Mouse (Mus musculus) stomach, postnatal 0 days (tissue): ENCODE data around the gene Syt10. TPM values are rescaled to one million over a fixed set of nuclear protein-coding genes. Genes with fewer than 3 reads are reported as not detected.

ENCODE experiments used
- ATAC-seq: fragments of 200-750 bp; cut with Nextera tagmentation; 2 replicates; pipeline ENCODE4 v1.8.0; 2017; ENCODE audit not compliant: low FRiP score, low TSS enrichment
- DNase-seq: peaks from one replicate; pipeline ENCODE4 v3.0.0-alpha.2; 2016; ENCODE audit warnings: low spot score
- H3K27ac ChIP-seq: fragments of 300-500 bp; sonication (generic); replicated peaks from 2 replicates; pipeline ENCODE4 v1.5.1; 2014; ENCODE audit warnings: mild to moderate bottlenecking, control low read depth
- H3K27me3 ChIP-seq: fragments of 300-500 bp; sonication (generic); 2 replicates; pipeline ENCODE4 v1.6.1; 2014; ENCODE audit warnings: low read length; ENCODE audit not compliant: control insufficient read depth, insufficient read depth
- H3K36me3 ChIP-seq: fragments of 300-500 bp; sonication (generic); 2 replicates; pipeline ENCODE4 v1.6.1; 2014; ENCODE audit warnings: low read length, mixed read lengths; ENCODE audit not compliant: control insufficient read depth, insufficient read depth
- H3K4me1 ChIP-seq: fragments of 300-500 bp; sonication (generic); replicated peaks from 2 replicates; pipeline ENCODE4 v1.6.1; 2014; ENCODE audit warnings: antibody characterized with exemption; ENCODE audit not compliant: control insufficient read depth, insufficient read depth
- H3K4me2 ChIP-seq: fragments of 300-500 bp; sonication (generic); replicated peaks from 2 replicates; pipeline ENCODE4 v1.6.1; 2014; ENCODE audit warnings: low read depth, mild to moderate bottlenecking, control low read depth, moderate library complexity
- H3K4me3 ChIP-seq: fragments of 300-500 bp; sonication (generic); 2 replicates; pipeline ENCODE4 v1.5.1; 2014; ENCODE audit warnings: low read depth, low read length, control low read depth
- H3K9ac ChIP-seq: fragments of 300-500 bp; sonication (generic); 2 replicates; pipeline ENCODE4 v1.6.1; 2014; ENCODE audit warnings: mild to moderate bottlenecking, low read length, control low read depth, mixed read lengths
- H3K9me3 ChIP-seq: fragments of 300-500 bp; sonication (generic); 2 replicates; pipeline ENCODE4 v1.6.1; 2016; ENCODE audit warnings: low read length; ENCODE audit not compliant: control insufficient read depth
- CTCF ChIP-seq: IDR thresholded peaks from 2 replicates; pipeline ENCODE4 v1.5.1; 2016; ENCODE audit warnings: antibody characterized with exemption, low read depth, mild to moderate bottlenecking, moderate library complexity
- EP300 ChIP-seq: optimal IDR thresholded peaks from 2 replicates; pipeline ENCODE3; 2016; ENCODE audit warnings: antibody characterized with exemption
- WGBS: fragments of 180-500 bp; shearing (Covaris S2); extraction: QIAGEN DNeasy Blood & Tissue Kit; methylation state at CpG from one replicate; pipeline ENCODE4 v1.1.7; 2014; 5-methylcytosine and 5-hydroxymethylcytosine counted together
- microRNA-seq: library from miRNA; unstranded; fragments of <30 nt; microRNA quantifications from one replicate; pipeline ENCODE4, GENCODE M21; 2016
- polyA plus RNA-seq: library from polyadenylated mRNA; unstranded; fragments of >200 nt; fragmentation: Nextera tagmentation; extraction: Ambion mirVana; gene quantifications from 2 replicates; pipeline ENCODE4 v1.2.1, GENCODE M21; 2015

The Syt10 gene
- polyA plus RNA-seq, 1 experiment from 2014 or later, result 2.5 TPM

DNA sequence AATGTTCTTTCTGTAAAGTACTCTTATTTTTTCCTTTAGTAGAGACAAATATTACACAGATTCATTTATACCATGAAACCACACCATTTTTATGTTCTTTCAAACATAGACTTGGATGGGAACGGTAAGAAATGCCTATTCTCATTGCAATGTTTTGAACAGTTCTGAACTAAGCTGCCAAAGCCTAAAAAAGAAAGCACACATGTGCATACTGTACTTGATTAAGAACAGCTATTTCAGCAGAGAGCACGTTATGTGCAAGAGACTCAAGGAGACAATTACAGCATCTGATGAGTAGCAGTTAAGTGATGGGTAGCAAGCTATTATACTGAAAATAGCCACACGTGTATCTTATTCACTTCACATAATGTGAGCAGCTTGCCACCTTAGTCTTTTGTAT, 108.0 kb downstream of the Syt10 start:
- WGBS, result 74% methylated on average over 3 of the region's 3 CpGs
- Histone ChIP-seq H3K4me3 (no peak overlapping the region), H3K27me3 (no peaks in the 10 kb centered on the region), H3K36me3 (no peaks in the 10 kb centered on the region), H3K4me1 (no peaks in the 10 kb centered on the region), H3K9ac (no peak overlapping the region), H3K9me3 (no peaks in the 10 kb centered on the region), H3K27ac (no peak overlapping the region), H3K4me2 (no peak overlapping the region)
- DNase-seq, result no peak
- ATAC-seq, result no peak
- TF ChIP-seq CTCF (no peak), EP300 (no peak)

Small RNAs within 50 kb of the gene (microRNA-seq; reads per million reads assigned to microRNA genes)
- gene Gm24643, result not detected

Other genes with a start within 250 kb of the Syt10 start
- gene Rabl2, start 249.9 kb downstream of the Syt10 start, polyA plus RNA-seq, result 13.4 and 14.2 TPM in 2 replicates